Mouse (Mus musculus) hindbrain, embryonic 11.5 days (tissue): ENCODE results near the gene Diexf. TPM values are rescaled to one million over a fixed set of nuclear protein-coding genes. Genes with fewer than 3 reads are reported as not detected.

Experiments
- ATAC-seq: fragments of 200-750 bp; cut with Nextera tagmentation; 2 replicates; pipeline ENCODE4 v1.8.0; 2017; ENCODE audit warnings: mild to moderate bottlenecking, moderate TSS enrichment, moderate library complexity; ENCODE audit not compliant: low FRiP score
- DNase-seq: peaks from one replicate; pipeline ENCODE4 v3.0.0-alpha.2; 2015; ENCODE audit warnings: low spot score
- H3K27ac ChIP-seq: fragments of 300-500 bp; sonication (generic); 2 replicates; pipeline ENCODE4 v1.5.1; 2014; ENCODE audit warnings: mild to moderate bottlenecking, low read depth, low read length
- H3K27me3 ChIP-seq: fragments of 300-500 bp; sonication (generic); 2 replicates; pipeline ENCODE4 v1.6.1; 2014; ENCODE audit warnings: mild to moderate bottlenecking, low read length, moderate library complexity, mixed read lengths; ENCODE audit not compliant: control insufficient read depth, insufficient read depth
- H3K36me3 ChIP-seq: fragments of 300-500 bp; sonication (generic); 2 replicates; pipeline ENCODE4 v1.6.1; 2014; ENCODE audit warnings: mild to moderate bottlenecking, low read length, moderate library complexity, mixed read lengths; ENCODE audit not compliant: control insufficient read depth, insufficient read depth
- H3K4me1 ChIP-seq: fragments of 300-500 bp; sonication (generic); replicated peaks from 2 replicates; pipeline ENCODE4 v1.6.1; 2014; ENCODE audit warnings: low read length, mixed read lengths; ENCODE audit not compliant: control insufficient read depth, insufficient read depth
- H3K4me2 ChIP-seq: fragments of 300-500 bp; sonication (generic); replicated peaks from 2 replicates; pipeline ENCODE4 v1.6.1; 2014; ENCODE audit warnings: mild to moderate bottlenecking, low read depth, low read length
- H3K4me3 ChIP-seq: fragments of 300-500 bp; sonication (generic); 2 replicates; pipeline ENCODE4 v1.5.1; 2014; ENCODE audit warnings: low read depth, low read length
- H3K9ac ChIP-seq: fragments of 300-500 bp; sonication (generic); 2 replicates; pipeline ENCODE4 v1.6.1; 2014; ENCODE audit warnings: low read depth, low read length
- H3K9me3 ChIP-seq: fragments of 300-500 bp; sonication (generic); 2 replicates; pipeline ENCODE4 v1.6.1; 2016; ENCODE audit warnings: low read length; ENCODE audit not compliant: control insufficient read depth
- WGBS: fragments of 180-500 bp; shearing (Covaris S2); extraction: QIAGEN DNeasy Blood & Tissue Kit; methylation state at CpG from one replicate; pipeline ENCODE4 v1.1.7; 2014; 5-methylcytosine and 5-hydroxymethylcytosine counted together
- polyA plus RNA-seq: library from polyadenylated mRNA; unstranded; fragments of >200 nt; fragmentation: Nextera tagmentation; extraction: Ambion mirVana; gene quantifications from 2 replicates; pipeline ENCODE4 v1.2.1, GENCODE M21; 2014

Gene Diexf
- polyA plus RNA-seq, 1 experiment from 2014 or later: 11.5 TPM

DNA sequence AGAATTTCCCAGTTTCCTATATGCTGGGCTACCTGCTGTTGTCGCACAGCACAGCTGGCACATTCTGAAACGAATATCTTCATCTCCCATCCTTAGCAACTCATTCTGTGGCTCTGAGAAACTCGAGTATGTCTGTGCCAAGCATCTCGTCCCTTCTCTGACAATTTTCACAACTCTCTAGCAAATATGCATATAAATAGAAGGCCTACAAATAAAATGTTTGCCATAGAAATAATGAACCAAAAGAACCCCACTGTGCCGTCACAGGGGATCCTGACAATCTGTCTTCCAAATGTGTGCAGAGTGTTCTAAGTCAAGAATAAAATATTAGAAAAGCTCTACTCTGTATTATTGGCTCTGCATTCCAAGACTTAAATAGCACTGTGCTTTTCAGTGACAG lies 70.5 kb downstream of the Diexf start:
- ATAC-seq (no peak), DNase-seq (no peak)
- Histone ChIP-seq H3K27ac (no peak overlapping the region), H3K36me3 (no peaks in the 10 kb centered on the region), H3K27me3 (no peaks in the 10 kb centered on the region), H3K4me2 (no peak overlapping the region), H3K9ac (no peak overlapping the region), H3K4me1 (no peaks in the 10 kb centered on the region), H3K9me3 (no peaks in the 10 kb centered on the region), H3K4me3 (no peak overlapping the region)
- WGBS: 75% methylated on average over 5 of the region's 5 CpGs

DNA sequence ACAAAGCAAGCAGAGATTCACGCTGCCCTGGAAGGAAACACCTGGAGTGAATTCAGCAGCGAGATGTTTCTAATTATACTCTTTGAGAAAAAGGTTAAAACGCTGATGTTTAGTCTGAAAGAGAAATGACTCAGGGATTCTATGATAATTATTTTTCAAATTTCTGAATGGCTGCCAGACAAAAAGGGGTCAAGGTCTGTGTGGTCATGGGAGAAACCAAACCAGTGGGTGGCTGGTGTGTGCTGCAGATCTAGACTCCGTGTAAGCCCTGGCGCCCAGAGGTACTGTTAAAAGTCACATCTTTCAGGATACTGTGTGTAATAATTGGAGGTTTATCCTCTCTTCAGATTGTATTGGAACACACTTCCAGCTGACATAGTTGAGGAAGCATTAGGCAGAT lies 75.7 kb downstream of the Diexf start:
- DNase-seq (no peak), ATAC-seq (no peak)
- Histone ChIP-seq H3K27me3 (no peaks in the 10 kb centered on the region), H3K9me3 (no peaks in the 10 kb centered on the region), H3K36me3 (no peaks in the 10 kb centered on the region), H3K27ac (no peak overlapping the region), H3K4me1 (no peaks in the 10 kb centered on the region), H3K9ac (no peak overlapping the region), H3K4me2 (no peak overlapping the region), H3K4me3 (no peak overlapping the region)
- WGBS: 84% methylated on average over 5 of the region's 5 CpGs

DNA sequence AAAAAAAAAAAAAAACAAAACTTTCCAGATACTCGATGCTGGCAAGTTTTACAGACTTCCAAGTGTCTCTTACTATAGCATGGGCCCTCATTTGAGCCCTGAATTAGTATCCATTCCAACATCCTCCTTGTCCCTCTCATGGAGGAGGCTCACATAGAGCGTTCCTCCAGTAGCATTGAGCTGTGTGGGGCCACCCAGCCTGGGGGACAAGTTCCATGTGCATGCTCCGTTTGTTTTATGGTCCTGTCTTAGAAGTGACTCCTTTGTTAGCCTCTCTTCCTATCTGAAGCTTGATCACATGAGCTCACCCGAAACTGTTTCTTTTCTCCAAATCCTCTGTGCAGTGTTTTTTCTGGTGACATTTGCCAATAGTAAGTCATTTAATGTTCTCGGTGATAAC lies 77.0 kb downstream of the Diexf start:
- Histone ChIP-seq H3K9me3 (no peaks in the 10 kb centered on the region), H3K27ac (no peak overlapping the region), H3K4me3 (no peak overlapping the region), H3K4me2 (no peak overlapping the region), H3K27me3 (no peaks in the 10 kb centered on the region), H3K4me1 (no peaks in the 10 kb centered on the region), H3K9ac (no peak overlapping the region), H3K36me3 (no peaks in the 10 kb centered on the region)
- ATAC-seq: no peak
- 82% methylated on average over 5 of the region's 5 CpGs for WGBS
- no peak for DNase-seq

DNA sequence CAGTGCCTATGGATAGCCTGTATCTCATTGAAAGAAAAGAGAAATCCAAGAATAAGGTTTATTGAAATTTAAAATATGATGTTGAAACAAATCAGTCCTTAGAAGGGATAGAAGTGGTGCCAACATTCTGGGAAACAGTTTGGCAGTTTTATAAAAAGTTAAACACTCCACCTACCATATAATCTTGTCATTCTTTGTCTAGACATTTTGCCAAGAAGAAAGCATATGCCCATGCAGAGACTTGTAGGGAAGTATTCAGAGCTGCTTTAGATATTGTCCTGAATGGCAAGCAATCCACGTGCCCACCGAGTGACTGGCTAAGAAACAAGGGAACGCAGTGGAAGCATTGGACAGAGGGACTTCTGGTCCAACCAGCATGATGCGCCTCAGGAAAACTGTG lies 82.5 kb downstream of the Diexf start:
- DNase-seq (no peak), ATAC-seq (no peak)
- Histone ChIP-seq H3K27ac (no peak overlapping the region), H3K4me3 (no peak overlapping the region), H3K9me3 (no peaks in the 10 kb centered on the region), H3K4me2 (no peak overlapping the region), H3K27me3 (no peaks in the 10 kb centered on the region), H3K9ac (no peak overlapping the region), H3K4me1 (no peaks in the 10 kb centered on the region), H3K36me3 (no peaks in the 10 kb centered on the region)
- 90% methylated on average over 4 of the region's 4 CpGs for WGBS

DNA sequence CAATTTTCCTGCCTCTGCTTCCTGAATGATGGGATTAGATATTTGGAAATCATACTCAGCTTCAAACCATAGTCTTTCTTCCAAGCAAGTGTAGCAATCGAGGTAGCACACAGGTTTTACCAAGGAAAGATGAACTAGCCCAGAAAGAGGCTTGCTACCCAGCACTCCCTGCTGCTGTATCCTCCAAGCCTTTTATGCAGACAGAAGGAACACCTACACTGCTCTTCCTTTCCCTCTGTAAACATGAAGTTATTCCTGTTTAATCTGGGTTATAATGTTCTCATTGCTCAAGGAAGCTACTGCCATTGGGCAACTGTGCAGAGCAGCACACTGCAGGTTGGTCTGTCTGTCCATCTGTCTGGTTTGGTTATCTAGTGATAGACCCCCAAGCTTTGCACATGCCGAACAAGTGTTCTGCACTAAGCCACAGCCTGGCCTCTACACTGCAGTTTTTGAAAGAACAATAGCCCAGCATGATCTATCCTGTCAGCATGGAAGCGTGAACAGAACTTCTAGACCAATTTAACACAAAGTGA lies 87.2 kb downstream of the Diexf start:
- H3K36me3 ChIP-seq: no peaks in the 10 kb centered on the region
- ATAC-seq (no peak), DNase-seq (no peak)
- no peak overlapping the region for H3K4me3 ChIP-seq
- no peak overlapping the region for H3K27ac ChIP-seq
- 71% methylated on average over 3 of the region's 3 CpGs for WGBS
- H3K4me1 ChIP-seq: no peaks in the 10 kb centered on the region
- H3K9ac ChIP-seq: no peak overlapping the region
- H3K9me3 ChIP-seq: no peaks in the 10 kb centered on the region
- H3K27me3 ChIP-seq: no peaks in the 10 kb centered on the region
- no peak overlapping the region for H3K4me2 ChIP-seq

Other genes starting within 250 kb of the Diexf start
- 7.4 and 8.7 TPM in 2 replicates for gene Syt14, start 94.5 kb downstream of the Diexf start, polyA plus RNA-seq
- 3.1 and 4.4 TPM in 2 replicates for gene Irf6, start 22.8 kb upstream of the Diexf start, polyA plus RNA-seq
- gene A130010J15Rik, start 37.8 kb upstream of the Diexf start, polyA plus RNA-seq: 14.6 and 16.2 TPM in 2 replicates
- 1.9 and 2.3 TPM in 2 replicates for gene Traf3ip3, start 71.4 kb upstream of the Diexf start, polyA plus RNA-seq
- gene Lamb3, start 77.4 kb upstream of the Diexf start, polyA plus RNA-seq: 0.12 and 0.38 TPM in 2 replicates
- gene Hsd11b1, start 133.8 kb upstream of the Diexf start, polyA plus RNA-seq: 0.54 TPM in 1 of 2 replicates, not detected in the other
- gene G0s2, start 142.9 kb upstream of the Diexf start, polyA plus RNA-seq: 6.3 and 7.5 TPM in 2 replicates
- gene Camk1g, start 240.0 kb upstream of the Diexf start, polyA plus RNA-seq: 12.2 and 13.7 TPM in 2 replicates